Mouse (Mus musculus) intestine, embryonic 14.5 days (tissue): Measurements from ENCODE around the gene Zfp689. TPM values are rescaled to one million over a fixed set of nuclear protein-coding genes. Genes with fewer than 3 reads are reported as not detected.
"Not testable (repeated sequence)": the region's sequence is repeated elsewhere in the genome, so short reads cannot be mapped to it uniquely, and the experiment has no call there.

Experiments
- ATAC-seq: fragments of 200-750 bp; cut with Nextera tagmentation; replicated peaks from 2 replicates; pipeline ENCODE4 v1.8.0; 2017; ENCODE audit warnings: low read depth, moderate number of reproducible peaks, moderate TSS enrichment, moderate library complexity; ENCODE audit not compliant: low FRiP score, low TSS enrichment
- DNase-seq: peaks from one replicate; pipeline ENCODE4 v3.0.0-alpha.2; 2018; ENCODE audit warnings: low spot score
- H3K27ac ChIP-seq: fragments of 300-500 bp; sonication (generic); 2 replicates; pipeline ENCODE4 v1.5.1; 2014; ENCODE audit warnings: low read depth, mild to moderate bottlenecking, control low read depth
- H3K27me3 ChIP-seq: fragments of 300-500 bp; sonication (generic); replicated peaks from 2 replicates; pipeline ENCODE4 v1.6.1; 2014; ENCODE audit warnings: low read length, control low read depth; ENCODE audit not compliant: control insufficient read depth, insufficient read depth
- H3K36me3 ChIP-seq: fragments of 300-500 bp; sonication (generic); 2 replicates; pipeline ENCODE4 v1.6.1; 2014; ENCODE audit warnings: low read length, control low read depth; ENCODE audit not compliant: control insufficient read depth, insufficient read depth
- H3K4me1 ChIP-seq: fragments of 300-500 bp; sonication (generic); replicated peaks from 2 replicates; pipeline ENCODE4 v1.6.1; 2014; ENCODE audit warnings: low read length, control low read depth, mixed read lengths; ENCODE audit not compliant: control insufficient read depth, insufficient read depth
- H3K4me2 ChIP-seq: fragments of 300-500 bp; sonication (generic); 2 replicates; pipeline ENCODE4 v1.6.1; 2014; ENCODE audit warnings: low read length
- H3K4me3 ChIP-seq: fragments of 300-500 bp; sonication (generic); 2 replicates; pipeline ENCODE4 v1.5.1; 2014; ENCODE audit warnings: low read depth, low read length, control low read depth, mixed read lengths
- H3K9ac ChIP-seq: fragments of 300-500 bp; sonication (generic); 2 replicates; pipeline ENCODE4 v1.6.1; 2014; ENCODE audit warnings: mild to moderate bottlenecking, low read length
- H3K9me3 ChIP-seq: fragments of 300-500 bp; sonication (generic); 2 replicates; pipeline ENCODE4 v1.6.1; 2016; ENCODE audit warnings: low read length, control low read depth; ENCODE audit not compliant: control insufficient read depth
- WGBS: fragments of 180-500 bp; shearing (Covaris S2); extraction: QIAGEN DNeasy Blood & Tissue Kit; methylation state at CpG from one replicate; pipeline ENCODE4 v1.1.7; 2014; 5-methylcytosine and 5-hydroxymethylcytosine counted together
- polyA plus RNA-seq: library from polyadenylated mRNA; unstranded; fragments of >200 nt; fragmentation: Nextera tagmentation; extraction: Ambion mirVana; gene quantifications from 2 replicates; pipeline ENCODE4 v1.2.1, GENCODE M21; 2014

Gene Zfp689
- polyA plus RNA-seq, 1 experiment from 2014 or later: 6.7 TPM

GRCm38 (mm10) chr7:127459311-127459710 is 10.4 kb upstream of the Zfp689 start, which contains the start of gene Prr14:
Gene Prr14, plus strand, starts transcription at chr7:127459611.
- not testable (repeated sequence) for ATAC-seq, H3K27ac ChIP-seq, H3K27me3 ChIP-seq, H3K4me2 ChIP-seq, H3K4me1 ChIP-seq, H3K9me3 ChIP-seq, DNase-seq, H3K4me3 ChIP-seq, H3K9ac ChIP-seq
- peaks cover 59% of the 10 kb centered on the region for H3K36me3 ChIP-seq
- 96% methylated on average over 8 of the region's 8 CpGs for WGBS

GRCm38 (mm10) chr7:127458371-127459122 is 9.6 kb upstream of the Zfp689 start:
- H3K4me1 ChIP-seq, H3K4me3 ChIP-seq, ATAC-seq, H3K4me2 ChIP-seq, H3K9ac ChIP-seq, DNase-seq, H3K27me3 ChIP-seq, H3K27ac ChIP-seq, H3K9me3 ChIP-seq: not testable (repeated sequence)
- peaks cover 55% of the 10 kb centered on the region for H3K36me3 ChIP-seq
- WGBS: 88% methylated on average over 3 of the region's 3 CpGs

- Histone ChIP-seq H3K27ac (no peak overlapping the region), H3K36me3 (peaks cover 51% of the 10 kb centered on the region), H3K27me3 (no peaks in the 10 kb centered on the region), H3K4me3 (no peak overlapping the region), H3K4me2 (no peak overlapping the region), H3K9me3 (peaks cover 2% of the 10 kb centered on the region; the same call in 1 of the 2 replicates), H3K9ac (no peak overlapping the region), H3K4me1 (peaks cover 10% of the 10 kb centered on the region)
- DNase-seq: no peak
- ATAC-seq: no peak
- WGBS: 89% methylated on average over 7 of the region's 7 CpGs
Observed at GRCm38 (mm10) chr7:127454905-127455304, 5.9 kb upstream of the Zfp689 start.

- peaks cover 2% of the 10 kb centered on the region; the same call in 1 of the 2 replicates for H3K9me3 ChIP-seq
- H3K4me1 ChIP-seq: peaks cover 19% of the 10 kb centered on the region
- 95% methylated on average over 2 of the region's 2 CpGs for WGBS
- H3K9ac ChIP-seq: no peak overlapping the region
- H3K4me2 ChIP-seq: no peak overlapping the region
- no peak overlapping the region for H3K4me3 ChIP-seq
- H3K36me3 ChIP-seq: peaks cover 39% of the 10 kb centered on the region
- no peak overlapping the region for H3K27ac ChIP-seq
- ATAC-seq (no peak), DNase-seq (no peak)
- no peaks in the 10 kb centered on the region for H3K27me3 ChIP-seq
Observed at GRCm38 (mm10) chr7:127453056-127453455, 4.1 kb upstream of the Zfp689 start.

- 86% methylated on average over 7 of the region's 7 CpGs for WGBS
- Histone ChIP-seq H3K27me3 (no peaks in the 10 kb centered on the region), H3K27ac (0 out of 2 replicates have a peak overlapping the region, but pooled peaks have one; percentile 95), H3K36me3 (peaks cover 30% of the 10 kb centered on the region), H3K9me3 (no peaks in the 10 kb centered on the region), H3K9ac (peak overlapping the region; percentile 83; the same call in 1 of the 2 replicates), H3K4me1 (peaks cover 24% of the 10 kb centered on the region), H3K4me3 (peak overlapping the region; percentile 72), H3K4me2 (peak overlapping the region; percentile 94)
- ATAC-seq: no peak
- no peak for DNase-seq
Observed at GRCm38 (mm10) chr7:127449966-127450365, 1.0 kb upstream of the Zfp689 start.

GRCm38 (mm10) chr7:127443976-127444375 is 5.0 kb downstream of the Zfp689 start:
- peaks cover 6% of the 10 kb centered on the region for H3K4me1 ChIP-seq
- H3K9ac ChIP-seq: no peak overlapping the region
- H3K36me3 ChIP-seq: peaks cover 38% of the 10 kb centered on the region
- ATAC-seq (no peak), DNase-seq (no peak)
- no peaks in the 10 kb centered on the region for H3K9me3 ChIP-seq
- H3K4me2 ChIP-seq: no peak overlapping the region
- 87% methylated on average over 20 of the region's 20 CpGs for WGBS
- no peaks in the 10 kb centered on the region for H3K27me3 ChIP-seq
- no peak overlapping the region for H3K4me3 ChIP-seq
- H3K27ac ChIP-seq: no peak overlapping the region

GRCm38 (mm10) chr7:127437724-127438123 is 11.2 kb downstream of the Zfp689 start:
- Histone ChIP-seq H3K4me3 (no peak overlapping the region), H3K4me2 (no peak overlapping the region), H3K36me3 (peaks cover 8% of the 10 kb centered on the region; the same call in 1 of the 2 replicates), H3K9me3 (no peaks in the 10 kb centered on the region), H3K27ac (no peak overlapping the region), H3K27me3 (no peaks in the 10 kb centered on the region), H3K9ac (no peak overlapping the region), H3K4me1 (no peaks in the 10 kb centered on the region)
- ATAC-seq: no peak
- WGBS: 87% methylated on average over 3 of the region's 3 CpGs
- DNase-seq: no peak

GRCm38 (mm10) chr7:127435206-127435605 is 13.8 kb downstream of the Zfp689 start:
- H3K27ac ChIP-seq: no peak overlapping the region
- H3K4me3 ChIP-seq: no peak overlapping the region
- WGBS: 94% methylated on average over 4 of the region's 4 CpGs
- no peaks in the 10 kb centered on the region for H3K9me3 ChIP-seq
- ATAC-seq (no peak), DNase-seq (no peak)
- no peak overlapping the region for H3K9ac ChIP-seq
- H3K27me3 ChIP-seq: no peaks in the 10 kb centered on the region
- H3K36me3 ChIP-seq: no peaks in the 10 kb centered on the region
- no peaks in the 10 kb centered on the region for H3K4me1 ChIP-seq
- no peak overlapping the region for H3K4me2 ChIP-seq

- WGBS: 73% methylated on average over 3 of the region's 3 CpGs
- H3K4me1 ChIP-seq: no peaks in the 10 kb centered on the region; the same call in 1 of the 2 replicates
- H3K27ac ChIP-seq: no peak overlapping the region
- H3K9ac ChIP-seq: no peak overlapping the region
- H3K4me2 ChIP-seq: no peak overlapping the region
- no peak for ATAC-seq
- H3K27me3 ChIP-seq: peaks cover 9% of the 10 kb centered on the region; the same call in 1 of the 2 replicates
- no peak overlapping the region for H3K4me3 ChIP-seq
- H3K36me3 ChIP-seq: no peaks in the 10 kb centered on the region
- no peak for DNase-seq
- H3K9me3 ChIP-seq: no peaks in the 10 kb centered on the region
Observed at GRCm38 (mm10) chr7:127426354-127426753, 22.6 kb downstream of the Zfp689 start.
